Mouse (Mus musculus) kidney, adult 2 months (tissue): ENCODE results near the gene Gm4969.

Experiments
- CTCF ChIP-seq: fragments of 200-500 bp; conservative IDR thresholded peaks from 2 replicates; pipeline ENCODE4 v1.5.1; 2011; ENCODE audit warnings: low read depth, mild to moderate bottlenecking, control low read depth, low read length, moderate library complexity, mixed read lengths; ENCODE audit not compliant: insufficient read depth, insufficient read length
- POLR2A ChIP-seq: fragments of 200-500 bp; IDR thresholded peaks from one replicate; pipeline ENCODE4 v1.6.1; 2011; ENCODE audit warnings: low read depth, low read length, control low read depth

GRCm38 (mm10) chr7:19083701-19084100 is 34.5 kb downstream of the Gm4969 start, which contains the start of gene Dmpk:
- no peak for TF ChIP-seq CTCF
- no peak for TF ChIP-seq POLR2A
